Mouse (Mus musculus): Measurements from ENCODE around the gene Hdac9.

GRCm38 (mm10) chr12:34497702-34498101 lies 419.2 kb downstream of the Hdac9 start:
- TF ChIP-seq GATA1 (IDR thresholded peaks at IDR 0.05; ENCODE audit: low read depth, low read length) (no peak), CTCF (IDR thresholded peaks at IDR 0.05 in 2 of 3, conservative IDR thresholded peaks at IDR 0.05 in 1 of 3; ENCODE audit: control insufficient read depth in 1 of 3, insufficient read depth in 1 of 3, low read depth in 2 of 3, low read length in 3 of 3, poor library complexity in 1 of 3, severe bottlenecking in 1 of 3) (no peak), MAFK (IDR thresholded peaks at IDR 0.05; ENCODE audit: borderline replicate concordance, low read depth, low read length) (no peak), RCOR1 (IDR thresholded peaks at IDR 0.05; ENCODE audit: low read depth, low read length) (no peak), MEF2A (IDR thresholded peaks at IDR 0.05; ENCODE audit: extremely low read depth, insufficient replicate concordance, low read depth, low read length, poor library complexity, severe bottlenecking) (no peak), HCFC1 (IDR thresholded peaks at IDR 0.05; ENCODE audit: low read depth, low read length) (no peak), MAX (IDR thresholded peaks at IDR 0.05; ENCODE audit: low read length) (no peak), EP300 (IDR thresholded peaks at IDR 0.05; ENCODE audit: low read depth in 1 of 2, low read length in 2 of 2) (no peak), USF2 (IDR thresholded peaks at IDR 0.05; ENCODE audit: borderline replicate concordance in 1 of 2, insufficient read depth in 1 of 2, low read depth in 1 of 2, low read length in 2 of 2) (no peak), POLR2AphosphoS2 (IDR thresholded peaks at IDR 0.05; ENCODE audit: low read length) (no peak)
